Mouse (Mus musculus): ENCODE measurements around the gene Me3.

DNA sequence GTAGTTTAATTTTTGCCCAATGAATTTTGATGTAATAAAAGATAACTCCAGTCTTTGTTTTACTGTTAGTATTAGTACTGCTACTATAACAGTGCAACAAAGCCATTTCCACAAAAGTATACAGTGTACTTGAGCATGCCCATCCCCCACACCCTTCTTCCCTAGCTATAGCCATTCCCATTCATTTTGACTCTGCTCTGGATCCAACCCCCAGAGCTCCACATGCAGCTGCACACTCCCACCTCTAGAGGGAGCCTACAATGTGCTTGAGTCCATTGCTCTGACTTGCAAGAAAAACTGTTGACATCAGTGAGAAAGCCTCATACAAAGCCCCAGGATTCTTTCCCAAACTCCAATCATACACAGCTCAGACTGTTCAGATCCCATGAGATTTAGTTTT lies 66.0 kb downstream of the Me3 start:
- no peak for TF ChIP-seq POLR2A (IDR thresholded peaks at IDR 0.05; ENCODE audit: control insufficient read depth, extremely low read depth, insufficient read depth, low read length, poor library complexity)
- TF ChIP-seq CTCF (IDR thresholded peaks at IDR 0.05; ENCODE audit: borderline replicate concordance, control insufficient read depth, extremely low read depth, insufficient read depth, low read length, poor library complexity), result no peak

Data from thymus, adult 2 months (tissue).